Mouse (Mus musculus): ENCODE data around the gene Map3k6. TPM values are rescaled to one million over a fixed set of nuclear protein-coding genes. Genes with fewer than 3 reads are reported as not detected.

Map3k6 gene
- polyA plus RNA-seq, 1 experiment from 2014 or later = 2.8 TPM

DNA sequence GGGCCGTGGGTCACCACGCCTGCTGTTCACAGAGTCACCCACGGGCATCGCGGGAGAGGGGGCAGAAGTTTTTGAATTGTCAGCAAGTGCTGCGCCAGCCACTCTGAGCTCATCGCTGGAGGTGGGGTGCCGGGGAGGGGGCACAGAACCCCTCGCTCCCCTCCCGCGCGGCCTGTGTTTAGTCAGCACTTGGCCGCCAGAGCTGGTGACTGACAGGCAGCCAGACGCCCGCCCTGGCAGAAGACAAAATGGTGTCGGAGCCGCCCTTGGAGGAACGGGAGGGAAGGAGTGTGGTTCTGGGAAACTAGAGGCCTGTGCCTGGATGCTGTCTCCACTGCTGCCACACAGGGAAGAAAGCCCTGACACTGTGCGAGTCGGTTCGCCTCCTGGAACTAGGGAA, 40.3 kb upstream of the Map3k6 start:
- H3K27me3 ChIP-seq (ENCODE audit: control insufficient read depth, insufficient read depth, low read depth, low read length) = no peaks in the 10 kb centered on the region
- H3K36me3 ChIP-seq (ENCODE audit: control insufficient read depth, insufficient read depth, low read length) = peaks cover 4% of the 10 kb centered on the region; the same call in 1 of the 2 replicates
- WGBS = 37% methylated on average over 21 of the region's 21 CpGs
- no peak overlapping the region for H3K4me2 ChIP-seq (ENCODE audit: low read length)
- no peak for ATAC-seq
- peak overlapping the region; percentile 37 for H3K9ac ChIP-seq (ENCODE audit: low read depth, low read length)
- peak overlapping the region; percentile 20; the same call in 1 of the 2 replicates for H3K27ac ChIP-seq (ENCODE audit: low read length)
- peaks cover 48% of the 10 kb centered on the region for H3K4me1 ChIP-seq (ENCODE audit: control insufficient read depth, insufficient read depth, low read length)
- H3K4me3 ChIP-seq (ENCODE audit: low read depth, low read length) = no peak overlapping the region
- H3K9me3 ChIP-seq (replicated peaks; ENCODE audit: control insufficient read depth, low read length, poor library complexity, severe bottlenecking) = no peaks in the 10 kb centered on the region

DNA sequence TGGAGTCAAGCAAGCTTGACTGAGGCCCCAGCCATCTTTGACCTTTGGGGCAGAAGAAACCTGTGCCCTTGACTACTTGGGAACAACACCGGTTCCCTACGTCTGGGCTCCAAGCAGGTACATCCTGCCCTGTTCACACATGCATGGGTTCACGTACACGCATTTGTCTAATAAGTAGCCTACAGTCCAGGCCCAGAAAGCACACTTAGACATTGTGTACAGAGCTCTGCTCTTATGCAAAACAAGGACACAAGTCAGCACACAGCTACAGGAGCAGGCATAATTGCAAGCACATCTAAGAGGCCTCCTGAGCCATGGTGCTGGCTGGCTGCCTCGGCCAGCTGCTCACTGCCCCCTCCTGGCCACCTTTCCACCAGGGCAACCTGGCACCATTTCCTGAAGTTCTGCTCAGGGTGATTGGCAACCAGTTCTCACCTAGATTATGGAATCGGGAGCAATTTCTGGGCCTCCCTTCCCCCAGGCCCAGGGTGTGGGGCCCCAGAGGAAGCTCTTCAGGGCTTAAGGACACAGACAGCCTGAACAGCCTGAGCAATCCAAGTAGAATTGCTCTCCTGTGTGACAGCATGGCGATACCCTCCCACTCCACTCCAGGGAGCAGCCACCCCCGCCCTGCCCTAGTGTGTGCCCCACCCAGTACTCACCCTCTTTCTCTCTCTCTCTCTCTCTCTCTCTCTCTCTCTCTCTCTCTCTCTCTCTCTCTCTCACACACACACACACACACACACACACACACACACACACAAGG, 39.4 kb upstream of the Map3k6 start:
- Histone ChIP-seq H3K36me3 (ENCODE audit: control insufficient read depth, insufficient read depth, low read length) (no peaks in the 10 kb centered on the region), H3K4me2 (ENCODE audit: low read length) (no peak overlapping the region), H3K27ac (ENCODE audit: low read length) (peak overlapping the region; percentile 31; the same call in 1 of the 2 replicates), H3K9ac (ENCODE audit: low read depth, low read length) (no peak overlapping the region), H3K4me1 (ENCODE audit: control insufficient read depth, insufficient read depth, low read length) (peaks cover 46% of the 10 kb centered on the region), H3K9me3 (replicated peaks; ENCODE audit: control insufficient read depth, low read length, poor library complexity, severe bottlenecking) (no peaks in the 10 kb centered on the region), H3K4me3 (ENCODE audit: low read depth, low read length) (no peak overlapping the region), H3K27me3 (ENCODE audit: control insufficient read depth, insufficient read depth, low read depth, low read length) (no peaks in the 10 kb centered on the region)
- ATAC-seq = peak; percentile 21
- WGBS = 64% methylated on average over 8 of the region's 8 CpGs

GRCm38 (mm10) chr4:133202254-133202653, 38.4 kb upstream of the Map3k6 start:
- WGBS = 96% methylated on average over 3 of the region's 3 CpGs
- ATAC-seq = no peak
- H3K4me1 ChIP-seq (ENCODE audit: control insufficient read depth, insufficient read depth, low read length) = peaks cover 36% of the 10 kb centered on the region

DNA sequence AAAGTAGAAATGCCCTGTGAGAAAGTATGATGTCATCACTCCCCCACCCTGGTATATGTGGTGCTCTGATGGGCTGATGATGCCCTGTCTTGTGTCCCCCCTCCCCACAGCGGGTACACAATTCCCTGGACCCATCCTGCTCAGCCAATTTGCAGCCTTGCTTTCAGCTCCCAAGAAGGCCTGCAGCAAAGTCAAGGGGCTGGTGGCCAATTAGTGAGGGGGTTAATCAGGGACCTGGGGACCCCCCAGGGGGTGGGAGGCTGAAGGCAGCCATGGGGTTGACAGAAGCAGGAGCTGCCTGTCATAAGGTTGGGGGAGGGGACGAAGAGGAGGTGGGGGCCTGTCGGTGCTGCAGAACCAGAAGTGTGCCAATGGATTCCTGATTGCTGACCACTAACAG, 37.0 kb upstream of the Map3k6 start:
- peaks cover 23% of the 10 kb centered on the region for H3K4me1 ChIP-seq (ENCODE audit: control insufficient read depth, insufficient read depth, low read length)
- H3K9ac ChIP-seq (ENCODE audit: low read depth, low read length) = no peak overlapping the region
- WGBS = 54% methylated on average over 3 of the region's 3 CpGs
- H3K27ac ChIP-seq (ENCODE audit: low read length) = no peak overlapping the region
- H3K4me2 ChIP-seq (ENCODE audit: low read length) = no peak overlapping the region
- no peaks in the 10 kb centered on the region; the same call in 1 of the 2 replicates for H3K27me3 ChIP-seq (ENCODE audit: control insufficient read depth, insufficient read depth, low read depth, low read length)
- ATAC-seq = no peak
- no peak overlapping the region for H3K4me3 ChIP-seq (ENCODE audit: low read depth, low read length)
- no peaks in the 10 kb centered on the region for H3K36me3 ChIP-seq (ENCODE audit: control insufficient read depth, insufficient read depth, low read length)
- H3K9me3 ChIP-seq (replicated peaks; ENCODE audit: control insufficient read depth, low read length, poor library complexity, severe bottlenecking) = no peaks in the 10 kb centered on the region

More at GRCm38 (mm10) chr4:133202254-133202653, 38.4 kb upstream of the Map3k6 start:
- Histone ChIP-seq H3K27ac (ENCODE audit: low read length) (no peak overlapping the region), H3K4me2 (ENCODE audit: low read length) (no peak overlapping the region), H3K4me3 (ENCODE audit: low read depth, low read length) (no peak overlapping the region), H3K36me3 (ENCODE audit: control insufficient read depth, insufficient read depth, low read length) (no peaks in the 10 kb centered on the region), H3K9ac (ENCODE audit: low read depth, low read length) (no peak overlapping the region), H3K9me3 (replicated peaks; ENCODE audit: control insufficient read depth, low read length, poor library complexity, severe bottlenecking) (no peaks in the 10 kb centered on the region), H3K27me3 (ENCODE audit: control insufficient read depth, insufficient read depth, low read depth, low read length) (no peaks in the 10 kb centered on the region)

- H3K27ac ChIP-seq (ENCODE audit: low read length) = peak overlapping the region; percentile 19; the same call in 1 of the 2 replicates
- 21% methylated on average over 7 of the region's 7 CpGs for WGBS
- H3K27me3 ChIP-seq (ENCODE audit: control insufficient read depth, insufficient read depth, low read depth, low read length) = no peaks in the 10 kb centered on the region; the same call in 1 of the 2 replicates
- H3K4me2 ChIP-seq (ENCODE audit: low read length) = no peak overlapping the region
- ATAC-seq = no peak
- peaks cover 18% of the 10 kb centered on the region for H3K4me1 ChIP-seq (ENCODE audit: control insufficient read depth, insufficient read depth, low read length)
- H3K4me3 ChIP-seq (ENCODE audit: low read depth, low read length) = no peak overlapping the region
- no peak overlapping the region for H3K9ac ChIP-seq (ENCODE audit: low read depth, low read length)
- H3K9me3 ChIP-seq (replicated peaks; ENCODE audit: control insufficient read depth, low read length, poor library complexity, severe bottlenecking) = no peaks in the 10 kb centered on the region
- no peaks in the 10 kb centered on the region for H3K36me3 ChIP-seq (ENCODE audit: control insufficient read depth, insufficient read depth, low read length)
These were observed 36.2 kb upstream of the Map3k6 start for GRCm38 (mm10) chr4:133204379-133204778.

- peaks cover 8% of the 10 kb centered on the region for H3K27me3 ChIP-seq (ENCODE audit: control insufficient read depth, insufficient read depth, low read depth, low read length)
- no peak overlapping the region for H3K4me2 ChIP-seq (ENCODE audit: low read length)
- no peak for ATAC-seq
- H3K9me3 ChIP-seq (replicated peaks; ENCODE audit: control insufficient read depth, low read length, poor library complexity, severe bottlenecking) = no peaks in the 10 kb centered on the region
- no peak overlapping the region for H3K4me3 ChIP-seq (ENCODE audit: low read depth, low read length)
- H3K9ac ChIP-seq (ENCODE audit: low read depth, low read length) = no peak overlapping the region
- no peaks in the 10 kb centered on the region for H3K36me3 ChIP-seq (ENCODE audit: control insufficient read depth, insufficient read depth, low read length)
- no peak overlapping the region for H3K27ac ChIP-seq (ENCODE audit: low read length)
- peaks cover 9% of the 10 kb centered on the region for H3K4me1 ChIP-seq (ENCODE audit: control insufficient read depth, insufficient read depth, low read length)
- WGBS = 4% methylated on average over 11 of the region's 11 CpGs
These were observed 31.3 kb upstream of the Map3k6 start for GRCm38 (mm10) chr4:133209366-133209765.

DNA sequence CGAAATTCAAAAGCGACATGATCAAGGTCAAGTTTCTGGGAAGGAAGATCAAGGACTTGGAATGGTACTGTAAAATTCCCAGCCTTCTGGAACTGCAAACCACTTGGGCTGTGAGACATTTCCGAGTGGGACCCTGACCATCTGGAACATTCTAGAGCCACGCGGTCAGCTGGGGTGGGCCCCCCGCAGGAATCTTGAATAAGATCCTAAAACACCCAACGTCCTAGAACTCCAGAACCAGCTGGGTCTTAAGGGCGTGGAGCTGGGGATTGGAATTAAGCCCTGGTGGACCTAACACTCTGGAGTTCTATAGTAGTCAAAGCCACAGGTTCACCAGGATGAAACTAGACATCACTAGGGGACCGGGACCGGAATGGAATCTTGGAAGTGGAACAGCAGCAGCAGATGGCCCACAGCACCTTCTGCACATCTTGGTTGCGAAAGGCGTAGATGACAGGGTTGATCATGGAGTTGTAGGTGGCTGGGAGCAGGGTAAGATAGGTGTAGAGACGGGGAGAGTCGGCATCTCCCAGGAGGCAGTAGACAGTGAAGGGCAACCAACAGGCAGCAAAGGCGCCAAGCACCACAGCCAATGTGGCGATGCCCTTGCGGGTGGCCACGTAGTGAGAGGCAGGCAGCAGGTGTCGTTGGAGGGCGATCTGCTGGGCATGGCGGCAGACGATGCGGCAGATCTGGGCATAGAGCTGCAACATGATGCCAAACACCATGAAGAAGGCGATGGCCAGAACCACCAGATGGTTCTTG, 30.4 kb upstream of the Map3k6 start:
- WGBS = 93% methylated on average over 24 of the region's 24 CpGs
- peaks cover 8% of the 10 kb centered on the region for H3K4me1 ChIP-seq (ENCODE audit: control insufficient read depth, insufficient read depth, low read length)
- H3K27me3 ChIP-seq (ENCODE audit: control insufficient read depth, insufficient read depth, low read depth, low read length) = peaks cover 9% of the 10 kb centered on the region
- H3K4me3 ChIP-seq (ENCODE audit: low read depth, low read length) = no peak overlapping the region
- no peaks in the 10 kb centered on the region for H3K36me3 ChIP-seq (ENCODE audit: control insufficient read depth, insufficient read depth, low read length)
- H3K4me2 ChIP-seq (ENCODE audit: low read length) = no peak overlapping the region
- no peak overlapping the region for H3K9ac ChIP-seq (ENCODE audit: low read depth, low read length)
- H3K27ac ChIP-seq (ENCODE audit: low read length) = no peak overlapping the region
- no peaks in the 10 kb centered on the region for H3K9me3 ChIP-seq (replicated peaks; ENCODE audit: control insufficient read depth, low read length, poor library complexity, severe bottlenecking)
- no peak for ATAC-seq

DNA sequence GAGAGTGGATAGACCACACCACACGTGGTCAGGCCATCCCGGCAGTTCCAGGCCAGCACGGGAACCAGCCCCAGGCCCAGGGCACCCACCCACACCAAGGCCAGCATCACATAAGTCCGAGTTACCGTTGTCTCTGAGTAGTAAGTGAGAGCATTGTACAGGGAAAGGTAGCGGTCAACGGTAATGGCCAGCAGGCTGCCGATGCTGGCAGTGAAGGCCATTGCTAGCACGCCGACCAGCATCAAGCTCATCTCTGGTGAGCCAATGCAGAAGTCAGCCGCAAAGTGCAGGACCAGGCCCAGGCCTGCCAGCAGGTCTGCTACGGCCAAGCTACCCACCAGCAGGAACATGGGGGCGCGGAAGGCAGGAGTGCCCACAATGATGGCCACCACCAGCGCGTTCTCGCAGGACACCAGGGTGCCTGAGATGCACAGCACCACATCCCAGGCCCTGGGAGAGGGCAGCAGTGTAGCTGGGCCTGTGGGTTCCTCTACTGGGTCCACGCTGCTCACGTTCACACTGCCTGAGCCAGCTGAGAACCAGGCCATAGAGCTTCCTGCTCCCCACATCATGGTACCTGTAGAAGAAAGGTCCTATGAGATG, 29.7 kb upstream of the Map3k6 start:
- no peak overlapping the region for H3K9ac ChIP-seq (ENCODE audit: low read depth, low read length)
- peaks cover 8% of the 10 kb centered on the region for H3K4me1 ChIP-seq (ENCODE audit: control insufficient read depth, insufficient read depth, low read length)
- no peaks in the 10 kb centered on the region for H3K36me3 ChIP-seq (ENCODE audit: control insufficient read depth, insufficient read depth, low read length)
- H3K27ac ChIP-seq (ENCODE audit: low read length) = no peak overlapping the region
- 92% methylated on average over 19 of the region's 19 CpGs for WGBS
- H3K4me3 ChIP-seq (ENCODE audit: low read depth, low read length) = no peak overlapping the region
- H3K4me2 ChIP-seq (ENCODE audit: low read length) = no peak overlapping the region
- no peaks in the 10 kb centered on the region for H3K9me3 ChIP-seq (replicated peaks; ENCODE audit: control insufficient read depth, low read length, poor library complexity, severe bottlenecking)
- no peak for ATAC-seq
- peaks cover 13% of the 10 kb centered on the region for H3K27me3 ChIP-seq (ENCODE audit: control insufficient read depth, insufficient read depth, low read depth, low read length)

Measured in midbrain, embryonic 16.5 days (tissue).